In genomic region chr6:56775816-56776215, GRCm38 (mm10) we compare ENCODE assay signal across 21 mouse cellular contexts. TPM values are rescaled to one million over a fixed set of nuclear protein-coding genes. Genes with fewer than 3 reads are reported as not detected.
DNase-seq lines count a peak whose midpoint lies in the region; ATAC-seq and TF ChIP-seq lines count a peak whose summit lies in the region.
"Had no signal": no experiment of that assay in that cellular context is flagged by ENCODE, and none has a peak within 500 bp of the region (broad histone marks: within the 10 kb centered on the region; RNA-seq: fewer than 3 reads in every experiment).

No protein-coding gene starts in this region.

- TF ChIP-seq CTCF in kidney, postnatal 0 days (IDR thresholded peaks at IDR 0.05; ENCODE audit: low read depth), result no peak

- no peaks in the 10 kb centered on the region for H3K4me1 ChIP-seq in embryonic facial prominence, embryonic 14.5 days (ENCODE audit: control insufficient read depth, insufficient read depth, low read length)
- no peaks in the 10 kb centered on the region for H3K4me1 ChIP-seq in embryonic facial prominence, embryonic 10.5 days
- no peaks in the 10 kb centered on the region for H3K4me1 ChIP-seq in kidney, postnatal 0 days (replicated peaks; ENCODE audit: insufficient read depth, low read length)
- H3K4me1 ChIP-seq in kidney, embryonic 16.5 days (ENCODE audit: insufficient read depth, low read length), result no peaks in the 10 kb centered on the region
- H3K4me1 ChIP-seq in limb, embryonic 10.5 days, result no peaks in the 10 kb centered on the region
- H3K4me1 ChIP-seq: lung, embryonic 15.5 days; midbrain, embryonic 13.5 days; neural tube, embryonic 12.5 days had no signal

- no peak overlapping the region for H3K4me2 ChIP-seq in embryonic facial prominence, embryonic 14.5 days (ENCODE audit: low read depth, low read length)
- H3K4me2 ChIP-seq in kidney, postnatal 0 days (ENCODE audit: low read length), result no peak overlapping the region
- no peak overlapping the region for H3K4me2 ChIP-seq in kidney, embryonic 16.5 days (replicated peaks; ENCODE audit: low read depth, low read length)
- H3K4me2 ChIP-seq: liver, embryonic 11.5 days; lung, embryonic 15.5 days; midbrain, embryonic 13.5 days; neural tube, embryonic 12.5 days had no signal

- no peak for ATAC-seq in embryonic facial prominence, embryonic 14.5 days (ENCODE audit: low read depth)
- no peak for ATAC-seq in kidney, postnatal 0 days (replicated peaks; ENCODE audit: low FRiP score, low read depth)
- ATAC-seq in kidney, embryonic 16.5 days (ENCODE audit: low FRiP score, low TSS enrichment), result no peak
- ATAC-seq in CD4-positive, CD25-positive, alpha-beta regulatory T cell, adult 4 months, result no peak
- ATAC-seq: forebrain, postnatal 0 days; midbrain, embryonic 13.5 days had no signal

- DNase-seq in embryonic facial prominence, embryonic 14.5 days (ENCODE audit: low spot score), result peak; percentile 42
- no peak for DNase-seq in embryonic facial prominence, embryonic 10.5 days (ENCODE audit: low spot score)
- DNase-seq in kidney, postnatal 0 days (ENCODE audit: low spot score), result peak; percentile 34
- peak; percentile 26 for DNase-seq in lung, postnatal 25 days (ENCODE audit: low spot score)
- DNase-seq in lung, adult 18-20 months, result no peak
- no peak for DNase-seq in limb, embryonic 10.5 days (ENCODE audit: low spot score)
- DNase-seq: adrenal gland, adult 8-10 months; cerebellum, adult 9-11 months; forebrain, postnatal 0 days; gastrocnemius, postnatal 14 days; kidney, postnatal 25 days; right cerebral cortex, postnatal 25 days; spleen, adult 18-20 months had no signal

- no peak overlapping the region for H3K27ac ChIP-seq in embryonic facial prominence, embryonic 14.5 days (replicated peaks; ENCODE audit: low read depth, low read length)
- no peak overlapping the region for H3K27ac ChIP-seq in embryonic facial prominence, embryonic 10.5 days (replicated peaks)
- H3K27ac ChIP-seq in kidney, postnatal 0 days, result no peak overlapping the region
- H3K27ac ChIP-seq in kidney, embryonic 16.5 days (ENCODE audit: low read length), result no peak overlapping the region
- H3K27ac ChIP-seq in limb, embryonic 10.5 days, result no peak overlapping the region
- H3K27ac ChIP-seq: layer of hippocampus, adult 2 months; lung, embryonic 15.5 days; midbrain, embryonic 13.5 days; neural tube, embryonic 12.5 days had no signal

- H3K27me3 ChIP-seq in embryonic facial prominence, embryonic 14.5 days (replicated peaks; ENCODE audit: control insufficient read depth, insufficient read depth, low read length), result no peaks in the 10 kb centered on the region
- H3K27me3 ChIP-seq in embryonic facial prominence, embryonic 10.5 days (replicated peaks; ENCODE audit: low read depth, poor library complexity, severe bottlenecking), result no peaks in the 10 kb centered on the region
- no peaks in the 10 kb centered on the region for H3K27me3 ChIP-seq in kidney, postnatal 0 days (ENCODE audit: insufficient read depth, low read length)
- no peaks in the 10 kb centered on the region for H3K27me3 ChIP-seq in kidney, embryonic 16.5 days (ENCODE audit: insufficient read depth, low read length)
- H3K27me3 ChIP-seq in limb, embryonic 10.5 days (ENCODE audit: low read depth, poor library complexity, severe bottlenecking), result no peaks in the 10 kb centered on the region
- H3K27me3 ChIP-seq: lung, embryonic 15.5 days; megakaryocyte, embryonic 14.5 days; midbrain, embryonic 13.5 days; neural tube, embryonic 12.5 days had no signal

- H3K9ac ChIP-seq in embryonic facial prominence, embryonic 14.5 days (ENCODE audit: low read depth, low read length), result no peak overlapping the region
- H3K9ac ChIP-seq in kidney, postnatal 0 days (ENCODE audit: low read depth, low read length), result no peak overlapping the region
- no peak overlapping the region for H3K9ac ChIP-seq in kidney, embryonic 16.5 days (replicated peaks; ENCODE audit: low read length)
- H3K9ac ChIP-seq: forebrain, postnatal 0 days; lung, embryonic 15.5 days; midbrain, embryonic 13.5 days; neural tube, embryonic 12.5 days had no signal

- H3K36me3 ChIP-seq in embryonic facial prominence, embryonic 14.5 days (ENCODE audit: control insufficient read depth, insufficient read depth, low read length), result peaks cover 54% of the 10 kb centered on the region
- peaks cover 73% of the 10 kb centered on the region for H3K36me3 ChIP-seq in embryonic facial prominence, embryonic 10.5 days (replicated peaks)
- peaks cover 22% of the 10 kb centered on the region; the same call in 1 of the 2 replicates for H3K36me3 ChIP-seq in kidney, postnatal 0 days (ENCODE audit: insufficient read depth, low read length)
- H3K36me3 ChIP-seq in kidney, embryonic 16.5 days (ENCODE audit: insufficient read depth, low read length), result peaks cover 41% of the 10 kb centered on the region
- peaks cover 71% of the 10 kb centered on the region for H3K36me3 ChIP-seq in limb, embryonic 10.5 days

- H3K4me3 ChIP-seq in embryonic facial prominence, embryonic 14.5 days (ENCODE audit: low read depth, low read length), result no peak overlapping the region
- no peak overlapping the region for H3K4me3 ChIP-seq in embryonic facial prominence, embryonic 10.5 days
- no peak overlapping the region for H3K4me3 ChIP-seq in kidney, postnatal 0 days (replicated peaks; ENCODE audit: low read depth, low read length)
- H3K4me3 ChIP-seq in kidney, embryonic 16.5 days (ENCODE audit: low read length), result no peak overlapping the region
- H3K4me3 ChIP-seq in limb, embryonic 10.5 days, result no peak overlapping the region
- H3K4me3 ChIP-seq: layer of hippocampus, adult 2 months; lung, embryonic 15.5 days; megakaryocyte, embryonic 14.5 days; midbrain, embryonic 13.5 days; neural tube, embryonic 12.5 days had no signal

- 0 out of 2 replicates have a peak, but pooled peaks cover 5% of the 10 kb centered on the region for H3K9me3 ChIP-seq in embryonic facial prominence, embryonic 14.5 days (ENCODE audit: control insufficient read depth, low read length)
- H3K9me3 ChIP-seq in embryonic facial prominence, embryonic 10.5 days, result peaks cover 8% of the 10 kb centered on the region; the same call in 1 of the 2 replicates
- no peaks in the 10 kb centered on the region for H3K9me3 ChIP-seq in kidney, postnatal 0 days (replicated peaks; ENCODE audit: low read length)
- H3K9me3 ChIP-seq in kidney, embryonic 16.5 days (ENCODE audit: low read length), result no peaks in the 10 kb centered on the region
- H3K9me3 ChIP-seq in limb, embryonic 10.5 days (replicated peaks), result no peaks in the 10 kb centered on the region
- H3K9me3 ChIP-seq: lung, embryonic 15.5 days; midbrain, embryonic 13.5 days; neural tube, embryonic 12.5 days had no signal

- 64% methylated on average over 3 of the region's 3 CpGs for WGBS in embryonic facial prominence, embryonic 14.5 days
- WGBS in embryonic facial prominence, embryonic 10.5 days, result 97% methylated on average over 3 of the region's 3 CpGs
- 56% methylated on average over 3 of the region's 3 CpGs for WGBS in kidney, postnatal 0 days
- WGBS in kidney, embryonic 16.5 days, result 65% methylated on average over 3 of the region's 3 CpGs
- 98% methylated on average over 3 of the region's 3 CpGs for WGBS in limb, embryonic 10.5 days

RNA-seq across cellular contexts. Expression of gene Kbtbd2, which starts 21.8 kb away (rescaled TPM):
- polyA plus RNA-seq in embryonic facial prominence, embryonic 14.5 days (2014; fragmentation: Nextera tagmentation; extraction: Ambion mirVana), result 16.7 TPM in 2 replicates
- polyA plus RNA-seq in embryonic facial prominence, embryonic 10.5 days (2016; fragmentation: Nextera tagmentation; extraction: Ambion mirVana), result 39.4 and 39.6 TPM in 2 replicates
- 16.0 TPM in 2 replicates for polyA plus RNA-seq in kidney, postnatal 0 days (2015; fragmentation: Nextera tagmentation; extraction: Ambion mirVana)
- 24.8 and 31.4 TPM in 2 replicates for polyA plus RNA-seq in kidney, embryonic 16.5 days (2015; fragmentation: Nextera tagmentation; extraction: Ambion mirVana)
- polyA plus RNA-seq in limb, embryonic 10.5 days (2016; fragmentation: Nextera tagmentation; extraction: Ambion mirVana), result 37.3 and 42.6 TPM in 2 replicates
- polyA plus RNA-seq in CD4-positive, CD25-positive, alpha-beta regulatory T cell, adult 4 months (2017; shearing (Covaris generic)), result 10 to 100 TPM; 22.9 to 27.2 TPM

RNA-seq across cellular contexts. Expression of gene Fkbp9, which starts 56.0 kb away (rescaled TPM):
- 240 and 246 TPM in 2 replicates for polyA plus RNA-seq in embryonic facial prominence, embryonic 14.5 days (2014; fragmentation: Nextera tagmentation; extraction: Ambion mirVana)
- polyA plus RNA-seq in embryonic facial prominence, embryonic 10.5 days (2016; fragmentation: Nextera tagmentation; extraction: Ambion mirVana), result 72.8 and 73.9 TPM in 2 replicates
- 104 and 113 TPM in 2 replicates for polyA plus RNA-seq in kidney, postnatal 0 days (2015; fragmentation: Nextera tagmentation; extraction: Ambion mirVana)
- 132 and 145 TPM in 2 replicates for polyA plus RNA-seq in kidney, embryonic 16.5 days (2015; fragmentation: Nextera tagmentation; extraction: Ambion mirVana)
- 64.6 and 65.4 TPM in 2 replicates for polyA plus RNA-seq in limb, embryonic 10.5 days (2016; fragmentation: Nextera tagmentation; extraction: Ambion mirVana)
- polyA plus RNA-seq in CD4-positive, CD25-positive, alpha-beta regulatory T cell, adult 4 months (2017; shearing (Covaris generic)), result not detected

Comparison
In these comparisons a context has a peak if more than half of its experiments do, and no peak if none do; other contexts are left out.
1. DNase-seq: peak in embryonic facial prominence, embryonic 14.5 days (single experiment), kidney, postnatal 0 days (single experiment) and lung, postnatal 25 days (single experiment); none in embryonic facial prominence, embryonic 10.5 days (single experiment), lung, adult 18-20 months (0 of 2) and limb, embryonic 10.5 days (single experiment).
2. RNA of gene Fkbp9, which starts 56.0 kb away (polyA plus RNA-seq): 240 to 246 TPM in embryonic facial prominence, embryonic 14.5 days, 132 to 145 TPM in kidney, embryonic 16.5 days, 104 to 113 TPM in kidney, postnatal 0 days, 72.8 to 73.9 TPM in embryonic facial prominence, embryonic 10.5 days and 64.6 to 65.4 TPM in limb, embryonic 10.5 days; not detected in CD4-positive, CD25-positive, alpha-beta regulatory T cell, adult 4 months; every median in the first group is over 10 times any median in the second.